Mouse (Mus musculus): ENCODE measurements around the gene Fam240a. TPM values are rescaled to one million over a fixed set of nuclear protein-coding genes. Genes with fewer than 3 reads are reported as not detected.

The Fam240a gene
- polyA plus RNA-seq, 1 experiment from 2014 or later = not detected

Small RNA genes lying within 50 kb of the gene (microRNA-seq; reads per million reads assigned to microRNA genes)
- gene Gm24269 = not detected

Other genes with a start within 250 kb of the Fam240a start
- gene Myl3, start 175.0 kb downstream of the Fam240a start, polyA plus RNA-seq (2014; fragmentation: Nextera tagmentation; extraction: Ambion mirVana) = 4,569 and 4,875 TPM in 2 replicates
- gene Pth1r, start 169.7 kb downstream of the Fam240a start, polyA plus RNA-seq (2014; fragmentation: Nextera tagmentation; extraction: Ambion mirVana) = 22.2 and 23.9 TPM in 2 replicates
- not detected in 2 replicates for gene Prss42, start 118.7 kb downstream of the Fam240a start, polyA plus RNA-seq (2014; fragmentation: Nextera tagmentation; extraction: Ambion mirVana)
- gene Prss44, start 102.9 kb downstream of the Fam240a start, polyA plus RNA-seq (2014; fragmentation: Nextera tagmentation; extraction: Ambion mirVana) = not detected in 2 replicates
- gene Prss43, start 90.2 kb downstream of the Fam240a start, polyA plus RNA-seq (2014; fragmentation: Nextera tagmentation; extraction: Ambion mirVana) = not detected in 2 replicates
- gene Prss45, start 82.3 kb downstream of the Fam240a start, polyA plus RNA-seq (2014; fragmentation: Nextera tagmentation; extraction: Ambion mirVana) = not detected in 2 replicates
- gene Prss46, start 72.4 kb downstream of the Fam240a start, polyA plus RNA-seq (2014; fragmentation: Nextera tagmentation; extraction: Ambion mirVana) = 0.22 TPM in 1 of 2 replicates, not detected in the other
- not detected in 2 replicates for gene Prss50, start 58.9 kb downstream of the Fam240a start, polyA plus RNA-seq (2014; fragmentation: Nextera tagmentation; extraction: Ambion mirVana)
- 1.1 and 1.6 TPM in 2 replicates for gene Als2cl, start 37.0 kb downstream of the Fam240a start, polyA plus RNA-seq (2014; fragmentation: Nextera tagmentation; extraction: Ambion mirVana)
- gene Tmie, start 36.7 kb downstream of the Fam240a start, polyA plus RNA-seq (2014; fragmentation: Nextera tagmentation; extraction: Ambion mirVana) = 0.16 and 0.20 TPM in 2 replicates
- not detected in 2 replicates for gene Tdgf1, start 29.3 kb upstream of the Fam240a start, polyA plus RNA-seq (2014; fragmentation: Nextera tagmentation; extraction: Ambion mirVana)
- 5.0 and 5.4 TPM in 2 replicates for gene Lrrc2, start 34.7 kb upstream of the Fam240a start, polyA plus RNA-seq (2014; fragmentation: Nextera tagmentation; extraction: Ambion mirVana)
- gene Rtp3, start 73.7 kb upstream of the Fam240a start, polyA plus RNA-seq (2014; fragmentation: Nextera tagmentation; extraction: Ambion mirVana) = 0.12 TPM in 1 of 2 replicates, not detected in the other
- 1.3 and 1.6 TPM in 2 replicates for gene Ltf, start 102.4 kb upstream of the Fam240a start, polyA plus RNA-seq (2014; fragmentation: Nextera tagmentation; extraction: Ambion mirVana)
- gene Ccrl2, start 140.7 kb upstream of the Fam240a start, polyA plus RNA-seq (2014; fragmentation: Nextera tagmentation; extraction: Ambion mirVana) = 3.2 and 3.6 TPM in 2 replicates
- 75.3 and 78.8 TPM in 2 replicates for gene Lrrfip2, start 200.7 kb upstream of the Fam240a start, polyA plus RNA-seq (2014; fragmentation: Nextera tagmentation; extraction: Ambion mirVana)